Mouse (Mus musculus) heart, embryonic 14.5 days (tissue): ENCODE measurements at regions not wholly inside any gene's neighbourhood (a gene's known extent, or its start where the extent isn't known, plus 50 kb on each side); places are given as distances from the start of the nearest gene placed in this dataset.

Experiments used
- ATAC-seq: fragments of 200-750 bp; cut with Nextera tagmentation; 2 replicates; pipeline ENCODE4 v1.8.0; 2017; ENCODE audit warnings: low read depth, moderate TSS enrichment; ENCODE audit not compliant: insufficient number of reproducible peaks, insufficient read depth, low FRiP score
- H3K27ac ChIP-seq, 2 experiments: fragments of 200-500 bp in 1 of 2; fragments of 300-500 bp in 1 of 2; sonication (generic) in 1 of 2; replicated peaks in 1 of 2; 2 replicates each; pipeline ENCODE4 v1.5.1; 2012 to 2014; ENCODE audit warnings: low read depth in 2 of 2, low read length in 2 of 2, control low read depth in 1 of 2, mild to moderate bottlenecking in 1 of 2, mixed read lengths in 1 of 2; ENCODE audit not compliant: control insufficient read depth in 1 of 2, insufficient read depth in 1 of 2
- H3K27me3 ChIP-seq: fragments of 300-500 bp; sonication (generic); 2 replicates; pipeline ENCODE4 v1.6.1; 2014; ENCODE audit warnings: mild to moderate bottlenecking, low read length, control low read depth; ENCODE audit not compliant: control insufficient read depth, insufficient read depth
- H3K36me3 ChIP-seq: fragments of 300-500 bp; sonication (generic); 2 replicates; pipeline ENCODE4 v1.6.1; 2014; ENCODE audit warnings: mild to moderate bottlenecking, control low read depth, low read length, mixed read lengths; ENCODE audit not compliant: control insufficient read depth, insufficient read depth
- H3K4me1 ChIP-seq, 2 experiments: fragments of 200-500 bp in 1 of 2; fragments of 300-500 bp in 1 of 2; sonication (generic) in 1 of 2; 2 replicates each; pipeline ENCODE4 v1.6.1; 2012 to 2014; ENCODE audit warnings: low read length in 2 of 2, control low read depth in 1 of 2, mixed read lengths in 1 of 2; ENCODE audit not compliant: control insufficient read depth in 2 of 2, insufficient read depth in 2 of 2
- H3K4me2 ChIP-seq: fragments of 300-500 bp; sonication (generic); 2 replicates; pipeline ENCODE4 v1.6.1; 2014; ENCODE audit warnings: mild to moderate bottlenecking, low read length
- H3K4me3 ChIP-seq, 2 experiments: fragments of 200-500 bp in 1 of 2; fragments of 300-500 bp in 1 of 2; sonication (generic) in 1 of 2; 2 replicates each; pipeline ENCODE4 v1.5.1; 2012 to 2014; ENCODE audit warnings: low read length in 2 of 2, mild to moderate bottlenecking in 2 of 2, control low read depth in 1 of 2, low read depth in 1 of 2, moderate library complexity in 1 of 2; ENCODE audit not compliant: control insufficient read depth in 1 of 2, insufficient read depth in 1 of 2
- H3K9ac ChIP-seq: fragments of 300-500 bp; sonication (generic); 2 replicates; pipeline ENCODE4 v1.6.1; 2014; ENCODE audit warnings: mild to moderate bottlenecking, low read length
- H3K9me3 ChIP-seq: fragments of 300-500 bp; sonication (generic); 2 replicates; pipeline ENCODE4 v1.6.1; 2016; ENCODE audit warnings: low read length, control low read depth; ENCODE audit not compliant: control insufficient read depth
- WGBS: fragments of 180-500 bp; shearing (Covaris S2); extraction: QIAGEN DNeasy Blood & Tissue Kit; methylation state at CpG from one replicate; pipeline ENCODE4 v1.1.7; 2014; 5-methylcytosine and 5-hydroxymethylcytosine counted together

GRCm38 (mm10) chr19:19229305-19229994 lies 118.5 kb upstream of the Rorb start:
- 83% methylated on average over 3 of the region's 3 CpGs for WGBS
- H3K4me2 ChIP-seq: no peak overlapping the region
- ATAC-seq: no peak

GRCm38 (mm10) chr19:19220826-19221225 lies 109.8 kb upstream of the Rorb start:
- ATAC-seq: no peak
- 83% methylated on average over 6 of the region's 6 CpGs for WGBS

More at GRCm38 (mm10) chr19:19229305-19229994, 118.5 kb upstream of the Rorb start:
- H3K4me1 ChIP-seq: no peaks in the 10 kb centered on the region
- no peak overlapping the region for H3K27ac ChIP-seq
- H3K9me3 ChIP-seq: no peaks in the 10 kb centered on the region
- H3K9ac ChIP-seq: no peak overlapping the region
- no peaks in the 10 kb centered on the region for H3K36me3 ChIP-seq
- no peak overlapping the region for H3K4me3 ChIP-seq
- H3K27me3 ChIP-seq: no peaks in the 10 kb centered on the region

DNA sequence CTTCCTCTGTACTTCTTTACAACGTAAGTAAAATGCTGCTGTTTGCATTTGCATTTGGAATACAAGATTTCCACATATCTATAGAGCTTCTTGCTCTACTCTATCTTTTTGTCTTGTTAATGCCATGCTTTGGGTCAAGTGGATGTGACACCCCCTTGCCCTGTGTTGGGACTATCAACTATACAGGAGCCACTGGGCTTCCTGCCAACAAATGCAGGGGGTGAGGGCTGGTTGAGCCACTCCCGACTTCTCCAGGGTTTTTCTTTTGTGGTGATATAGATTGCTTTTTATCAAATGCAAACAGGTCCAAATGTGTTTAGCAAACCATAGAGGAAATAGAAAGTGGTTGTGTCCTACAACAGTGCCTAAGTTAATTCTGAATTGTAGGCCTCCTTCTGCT lies 108.4 kb upstream of the Rorb start:
- peak overlapping the region in 1 of 2 experiments; percentile 73; a peak in 2 of 4 replicates for H3K27ac ChIP-seq
- no peak overlapping the region for H3K4me3 ChIP-seq
- no peaks in the 10 kb centered on the region for H3K27me3 ChIP-seq
- 25% methylated on average over 2 of the region's 2 CpGs for WGBS
- H3K4me1 ChIP-seq: peaks cover 0 to 12% of the 10 kb centered on the region in 2 experiments; a peak in 2 of 4 replicates
- H3K9ac ChIP-seq: no peak overlapping the region
- H3K4me2 ChIP-seq: peak overlapping the region; percentile 7
- no peak for ATAC-seq
- H3K36me3 ChIP-seq: no peaks in the 10 kb centered on the region
- no peaks in the 10 kb centered on the region for H3K9me3 ChIP-seq

More at GRCm38 (mm10) chr19:19220826-19221225, 109.8 kb upstream of the Rorb start:
- H3K9ac ChIP-seq: no peak overlapping the region
- no peaks in the 10 kb centered on the region for H3K9me3 ChIP-seq
- H3K4me2 ChIP-seq: no peak overlapping the region
- H3K27ac ChIP-seq: no peak overlapping the region
- no peaks in the 10 kb centered on the region for H3K36me3 ChIP-seq
- no peak overlapping the region for H3K4me3 ChIP-seq
- H3K27me3 ChIP-seq: no peaks in the 10 kb centered on the region
- peaks cover 0 to 12% of the 10 kb centered on the region in 2 experiments; a peak in 2 of 4 replicates for H3K4me1 ChIP-seq

- H3K36me3 ChIP-seq: no peaks in the 10 kb centered on the region
- H3K9ac ChIP-seq: no peak overlapping the region
- no peaks in the 10 kb centered on the region for H3K9me3 ChIP-seq
- no peaks in the 10 kb centered on the region for H3K27me3 ChIP-seq
- H3K27ac ChIP-seq: peak overlapping the region in 1 of 2 experiments; percentile 73; a peak in 2 of 4 replicates
- peak overlapping the region; percentile 7; the same call in 1 of the 2 replicates for H3K4me2 ChIP-seq
- H3K4me3 ChIP-seq: no peak overlapping the region
- WGBS: 37% methylated on average over 3 of the region's 3 CpGs
- peaks cover 0 to 12% of the 10 kb centered on the region in 2 experiments; a peak in 2 of 4 replicates for H3K4me1 ChIP-seq
- ATAC-seq: peak; percentile 71; the same call in 1 of the 2 replicates
These were observed 107.7 kb upstream of the Rorb start for GRCm38 (mm10) chr19:19218700-19219099.

DNA sequence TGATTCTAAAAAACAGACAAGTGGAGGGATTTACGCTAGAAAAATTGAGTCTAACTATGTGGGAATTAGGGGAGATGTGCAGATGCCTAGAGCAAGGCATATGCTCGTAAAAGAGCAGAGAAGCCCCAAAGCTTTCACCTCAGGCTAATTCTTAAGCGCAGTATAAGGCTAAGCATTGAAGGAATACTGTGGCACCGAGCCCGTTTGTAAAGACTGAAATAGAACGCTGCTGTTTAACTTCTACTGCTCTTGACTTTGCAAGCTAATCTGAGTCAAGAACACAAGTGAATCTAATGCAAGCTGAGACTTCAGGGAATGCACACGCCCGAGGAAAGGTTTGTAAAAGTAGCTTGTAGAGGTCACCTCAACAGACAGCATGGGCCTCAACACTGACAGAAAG lies 88.5 kb upstream of the Rorb start:
- ATAC-seq: no peak
- H3K36me3 ChIP-seq: no peaks in the 10 kb centered on the region
- H3K9ac ChIP-seq: no peak overlapping the region
- H3K4me2 ChIP-seq: no peak overlapping the region
- no peaks in the 10 kb centered on the region for H3K27me3 ChIP-seq
- H3K4me3 ChIP-seq: no peak overlapping the region
- no peaks in the 10 kb centered on the region; a peak in 1 of 4 replicates for H3K4me1 ChIP-seq
- H3K27ac ChIP-seq: peak overlapping the region; percentile 55 to 68
- no peaks in the 10 kb centered on the region for H3K9me3 ChIP-seq
- 49% methylated on average over 8 of the region's 8 CpGs for WGBS

DNA sequence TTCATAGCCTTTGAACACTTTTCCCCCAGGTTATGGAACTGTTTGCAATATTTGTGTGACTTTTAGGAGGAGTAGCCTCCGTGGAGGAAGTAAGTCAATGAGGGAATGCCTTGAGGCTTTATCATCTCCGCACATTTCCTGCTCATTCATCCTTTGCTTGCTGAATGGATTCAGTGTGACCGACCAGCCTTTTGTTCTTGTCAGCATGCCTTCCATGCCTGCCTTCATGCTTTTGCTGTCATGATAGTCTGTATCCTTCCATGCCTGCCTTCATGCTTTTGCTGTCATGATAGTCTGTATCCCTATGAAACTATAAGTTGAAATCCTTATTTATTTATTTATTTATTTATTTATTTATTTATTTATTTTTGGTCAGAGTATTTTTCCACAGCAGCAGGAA lies 87.8 kb upstream of the Rorb start:
- WGBS: 59% methylated on average over 3 of the region's 3 CpGs
- no peak overlapping the region for H3K4me2 ChIP-seq
- H3K27me3 ChIP-seq: no peaks in the 10 kb centered on the region
- no peaks in the 10 kb centered on the region; a peak in 1 of 4 replicates for H3K4me1 ChIP-seq
- no peaks in the 10 kb centered on the region for H3K36me3 ChIP-seq
- H3K9ac ChIP-seq: no peak overlapping the region
- H3K4me3 ChIP-seq: no peak overlapping the region
- ATAC-seq: no peak
- no peak overlapping the region for H3K27ac ChIP-seq
- no peaks in the 10 kb centered on the region for H3K9me3 ChIP-seq

DNA sequence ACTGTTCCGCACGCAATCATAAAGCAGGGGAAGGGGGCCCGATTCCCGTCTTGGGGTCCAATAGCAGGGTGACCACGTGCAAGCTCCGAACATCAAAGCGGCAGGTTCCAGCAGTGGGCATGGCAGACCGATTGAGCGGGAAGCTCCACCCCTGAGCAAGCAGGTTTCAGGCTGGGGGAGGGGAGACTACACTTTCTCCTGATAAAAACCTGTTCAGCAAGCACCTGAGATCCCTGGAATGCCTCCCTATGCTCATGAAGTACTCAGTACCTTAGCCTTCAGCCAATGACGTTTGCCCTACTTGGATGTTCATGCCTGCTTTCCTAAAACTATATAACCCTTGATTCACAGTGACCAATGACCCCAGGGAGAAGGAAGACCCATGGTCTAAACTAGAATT lies 83.7 kb upstream of the Rorb start:
- H3K9me3 ChIP-seq: no peaks in the 10 kb centered on the region
- ATAC-seq: no peak

More for the DNA sequence above, 83.7 kb upstream of the Rorb start:
- WGBS: 39% methylated on average over 10 of the region's 10 CpGs
- H3K4me2 ChIP-seq: no peak overlapping the region
- no peaks in the 10 kb centered on the region for H3K27me3 ChIP-seq
- no peak overlapping the region for H3K27ac ChIP-seq
- H3K4me1 ChIP-seq: no peaks in the 10 kb centered on the region; a peak in 1 of 4 replicates
- H3K36me3 ChIP-seq: no peaks in the 10 kb centered on the region
- H3K4me3 ChIP-seq: no peak overlapping the region
- H3K9ac ChIP-seq: no peak overlapping the region
